Mouse (Mus musculus) liver, adult 2 months (tissue): ENCODE measurements around the gene Trabd2b. TPM values are rescaled to one million over a fixed set of nuclear protein-coding genes. Genes with fewer than 3 reads are reported as not detected.

ENCODE experiments used
- DNase-seq: peaks from one replicate; pipeline ENCODE4 v3.0.0-alpha.2; 2011; ENCODE audit warnings: low read depth, low spot score; ENCODE audit errors: extremely low read depth
- H3K27ac ChIP-seq: fragments of 200-500 bp; replicated peaks from 2 replicates; pipeline ENCODE4 v1.5.1; 2012; ENCODE audit warnings: low read depth, mild to moderate bottlenecking, control low read depth, inconsistent platforms, low read length; ENCODE audit not compliant: insufficient read depth
- H3K27me3 ChIP-seq: fragments of 200-500 bp; 2 replicates; pipeline ENCODE4 v1.6.1; 2012; ENCODE audit warnings: mild to moderate bottlenecking, moderate library complexity, low read length, inconsistent platforms; ENCODE audit not compliant: control insufficient read depth, insufficient read depth
- H3K36me3 ChIP-seq: fragments of 200-500 bp; 2 replicates; pipeline ENCODE4 v1.6.1; 2012; ENCODE audit warnings: low read length, inconsistent platforms; ENCODE audit not compliant: control insufficient read depth, insufficient read depth
- H3K4me1 ChIP-seq: fragments of 200-500 bp; 2 replicates; pipeline ENCODE4 v1.6.1; 2011; ENCODE audit warnings: low read length; ENCODE audit not compliant: control insufficient read depth, insufficient read depth
- H3K4me3 ChIP-seq: fragments of 200-500 bp; 2 replicates; pipeline ENCODE4 v1.5.1; 2011; ENCODE audit warnings: low read depth, mild to moderate bottlenecking, control low read depth, low read length, moderate library complexity; ENCODE audit not compliant: insufficient read depth
- H3K79me2 ChIP-seq: fragments of 200-500 bp; 2 replicates; pipeline ENCODE4 v1.6.1; 2012; ENCODE audit warnings: inconsistent platforms, mild to moderate bottlenecking, low read length, moderate library complexity; ENCODE audit not compliant: control insufficient read depth, insufficient read depth
- H3K9ac ChIP-seq: fragments of 200-500 bp; 2 replicates; pipeline ENCODE4 v1.6.1; 2012; ENCODE audit warnings: low read depth, mild to moderate bottlenecking, control low read depth, inconsistent platforms, low read length
- CTCF ChIP-seq: fragments of 200-500 bp; IDR thresholded peaks from 2 replicates; pipeline ENCODE4 v1.5.1; 2011; ENCODE audit warnings: low read depth, low read length, control low read depth
- POLR2A ChIP-seq: fragments of 200-500 bp; IDR thresholded peaks from 2 replicates; pipeline ENCODE4 v1.6.1; 2011; ENCODE audit warnings: low read length, control low read depth; ENCODE audit not compliant: insufficient read depth; ENCODE audit errors: extremely low read depth
- WGBS: fragments of 180-500 bp; shearing (Covaris S2); methylation state at CpG from one replicate; pipeline ENCODE4 v1.1.7; 2018; 5-methylcytosine and 5-hydroxymethylcytosine counted together
- polyA plus RNA-seq: library from polyadenylated mRNA; depleted of rRNA; stranded (reverse); fragments of >200 nt; gene quantifications from 2 replicates; pipeline ENCODE4 v1.2.3, GENCODE M21; 2012
- total RNA-seq: library from RNA; depleted of rRNA; stranded (reverse); fragments of >200 nt; gene quantifications from 2 replicates; pipeline ENCODE4 v1.2.3, GENCODE M21; 2014

Trabd2b gene
- total and polyA plus RNA-seq, 2 experiments, result 0.09 to 0.10 TPM

- TF ChIP-seq POLR2A (no peak), CTCF (no peak)
- Histone ChIP-seq H3K27me3 (peaks cover 7% of the 10 kb centered on the region; the same call in 1 of the 2 replicates), H3K36me3 (no peaks in the 10 kb centered on the region), H3K4me1 (no peaks in the 10 kb centered on the region), H3K4me3 (no peak overlapping the region), H3K27ac (no peak overlapping the region), H3K79me2 (no peaks in the 10 kb centered on the region), H3K9ac (no peak overlapping the region)
- DNase-seq, result no peak
- WGBS, result 60% methylated on average over 7 of the region's 7 CpGs
Observed at GRCm38 (mm10) chr4:114401993-114402731, 4.4 kb upstream of the Trabd2b start.

GRCm38 (mm10) chr4:114405682-114406354 is 706 bp upstream of the Trabd2b start:
- Histone ChIP-seq H3K27me3 (peaks cover 7% of the 10 kb centered on the region; the same call in 1 of the 2 replicates), H3K27ac (no peak overlapping the region), H3K79me2 (no peaks in the 10 kb centered on the region), H3K4me1 (no peaks in the 10 kb centered on the region), H3K4me3 (peak overlapping the region; percentile 52), H3K36me3 (no peaks in the 10 kb centered on the region), H3K9ac (peak overlapping the region; percentile 79)
- WGBS, result under 1% methylated on average over 53 of the region's 74 CpGs
- peak; percentile 81 for DNase-seq
- TF ChIP-seq POLR2A (no peak), CTCF (peak; percentile 96)

GRCm38 (mm10) chr4:114407516-114407915 is 992 bp downstream of the Trabd2b start:
- Histone ChIP-seq H3K27me3 (peaks cover 7% of the 10 kb centered on the region; the same call in 1 of the 2 replicates), H3K79me2 (no peaks in the 10 kb centered on the region), H3K4me1 (no peaks in the 10 kb centered on the region), H3K4me3 (no peak overlapping the region), H3K36me3 (no peaks in the 10 kb centered on the region), H3K27ac (no peak overlapping the region), H3K9ac (no peak overlapping the region)
- TF ChIP-seq CTCF, result no peak
- no peak for TF ChIP-seq POLR2A
- 44% methylated on average over 3 of the region's 3 CpGs for WGBS
- no peak for DNase-seq

GRCm38 (mm10) chr4:114408298-114408697 is 1.8 kb downstream of the Trabd2b start:
- Histone ChIP-seq H3K36me3 (no peaks in the 10 kb centered on the region), H3K9ac (no peak overlapping the region), H3K4me3 (no peak overlapping the region), H3K27ac (no peak overlapping the region), H3K4me1 (no peaks in the 10 kb centered on the region), H3K79me2 (no peaks in the 10 kb centered on the region), H3K27me3 (peaks cover 7% of the 10 kb centered on the region; the same call in 1 of the 2 replicates)
- DNase-seq, result no peak
- TF ChIP-seq POLR2A (no peak), CTCF (no peak)
- WGBS, result 80% methylated on average over 2 of the region's 2 CpGs

GRCm38 (mm10) chr4:114408890-114409480 is 2.5 kb downstream of the Trabd2b start:
- Histone ChIP-seq H3K9ac (no peak overlapping the region), H3K27ac (no peak overlapping the region), H3K4me3 (no peak overlapping the region), H3K4me1 (no peaks in the 10 kb centered on the region), H3K27me3 (peaks cover 7% of the 10 kb centered on the region; the same call in 1 of the 2 replicates), H3K36me3 (no peaks in the 10 kb centered on the region), H3K79me2 (no peaks in the 10 kb centered on the region)
- DNase-seq, result no peak
- WGBS, result 85% methylated on average over 18 of the region's 18 CpGs
- TF ChIP-seq POLR2A (no peak), CTCF (no peak)

- H3K4me3 ChIP-seq, result no peak overlapping the region
- H3K27ac ChIP-seq, result no peak overlapping the region
- no peaks in the 10 kb centered on the region for H3K79me2 ChIP-seq
- no peak overlapping the region for H3K9ac ChIP-seq
- no peak for DNase-seq
- H3K4me1 ChIP-seq, result no peaks in the 10 kb centered on the region
- TF ChIP-seq POLR2A (no peak), CTCF (no peak)
- H3K36me3 ChIP-seq, result no peaks in the 10 kb centered on the region
- H3K27me3 ChIP-seq, result peaks cover 7% of the 10 kb centered on the region; the same call in 1 of the 2 replicates
Observed at GRCm38 (mm10) chr4:114409511-114409910, 3.0 kb downstream of the Trabd2b start.
